Mouse (Mus musculus) macrophage (primary cell): ENCODE results near the gene Mcf2l. TPM values are rescaled to one million over a fixed set of nuclear protein-coding genes. Genes with fewer than 3 reads are reported as not detected.

Experiments used
- H3K27ac ChIP-seq: fragments of 350-480 bp; formaldehyde crosslinking; 2 replicates; pipeline ENCODE4 v1.9.0; 2021
- H3K36me3 ChIP-seq: fragments of 350-480 bp; formaldehyde crosslinking; 2 replicates; pipeline ENCODE4 v1.9.0; 2021; ENCODE audit errors: inconsistent target
- H3K4me3 ChIP-seq: fragments of 350-480 bp; formaldehyde crosslinking; 2 replicates; pipeline ENCODE4 v1.9.0; 2021; ENCODE audit errors: inconsistent target
- H3K79me2 ChIP-seq: fragments of 350-480 bp; formaldehyde crosslinking; 2 replicates; pipeline ENCODE4 v1.9.0; 2021; ENCODE audit errors: inconsistent target
- WGBS: methylation state at CpG from one replicate; pipeline ENCODE4 v1.1.7; 2026; ENCODE audit warnings: inconsistent platforms; ENCODE audit not compliant: missing documents; 5-methylcytosine and 5-hydroxymethylcytosine counted together
- polyA plus RNA-seq: library from polyadenylated mRNA; stranded (reverse); fragments of 250-400 nt; gene quantifications from 3 replicates; pipeline ENCODE4 v1.2.4, GENCODE M21; 2018; ENCODE audit warnings: inconsistent platforms

The Mcf2l gene
- polyA plus RNA-seq, 1 experiment from 2014 or later, result 1.3 TPM

- no peak overlapping the region for H3K4me3 ChIP-seq
- 95% methylated on average over 10 of the region's 10 CpGs for WGBS
- H3K79me2 ChIP-seq, result no peaks in the 10 kb centered on the region
- peaks cover 21% of the 10 kb centered on the region; the same call in 1 of the 2 replicates for H3K36me3 ChIP-seq
- H3K27ac ChIP-seq, result no peak overlapping the region
Observed at GRCm38 (mm10) chr8:12851241-12851640, 22.4 kb upstream of the Mcf2l start.

GRCm38 (mm10) chr8:12856038-12856437 lies 17.6 kb upstream of the Mcf2l start:
- H3K36me3 ChIP-seq, result peaks cover 8% of the 10 kb centered on the region; the same call in 1 of the 2 replicates
- no peak overlapping the region for H3K27ac ChIP-seq
- 88% methylated on average over 15 of the region's 15 CpGs for WGBS
- no peaks in the 10 kb centered on the region for H3K79me2 ChIP-seq
- no peak overlapping the region for H3K4me3 ChIP-seq

DNA sequence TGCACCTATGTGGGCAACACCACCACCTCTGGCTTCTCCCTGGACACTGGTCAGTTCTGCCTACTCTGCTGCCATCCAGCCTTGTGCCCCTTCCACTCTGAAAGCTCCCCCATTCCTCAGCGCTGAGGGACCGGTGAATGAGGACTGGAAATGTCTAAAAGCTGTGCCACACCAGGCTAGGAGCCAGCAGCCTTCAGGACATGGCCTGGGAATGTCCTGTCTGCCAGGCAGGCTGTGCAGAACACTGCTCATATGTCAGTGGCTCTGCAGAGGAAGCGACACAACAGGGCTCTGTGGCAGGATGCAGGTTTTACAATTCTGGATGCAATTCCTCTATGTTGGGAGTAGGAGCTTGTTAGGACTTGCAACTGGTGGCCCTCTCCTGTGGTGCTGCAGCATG lies 10.5 kb upstream of the Mcf2l start:
- no peak overlapping the region for H3K4me3 ChIP-seq
- no peak overlapping the region for H3K27ac ChIP-seq
- no peaks in the 10 kb centered on the region for H3K79me2 ChIP-seq
- WGBS, result 96% methylated on average over 3 of the region's 3 CpGs
- peaks cover 20% of the 10 kb centered on the region; the same call in 1 of the 2 replicates for H3K36me3 ChIP-seq

GRCm38 (mm10) chr8:12863608-12864007 lies 10.0 kb upstream of the Mcf2l start:
- no peaks in the 10 kb centered on the region for H3K79me2 ChIP-seq
- WGBS, result 94% methylated on average over 14 of the region's 14 CpGs
- H3K36me3 ChIP-seq, result peaks cover 20% of the 10 kb centered on the region; the same call in 1 of the 2 replicates

GRCm38 (mm10) chr8:12865790-12866189 lies 7.8 kb upstream of the Mcf2l start:
- no peak overlapping the region for H3K4me3 ChIP-seq
- H3K79me2 ChIP-seq, result no peaks in the 10 kb centered on the region
- H3K27ac ChIP-seq, result no peak overlapping the region
- H3K36me3 ChIP-seq, result peaks cover 14% of the 10 kb centered on the region; the same call in 1 of the 2 replicates
- WGBS, result 94% methylated on average over 6 of the region's 6 CpGs

More at GRCm38 (mm10) chr8:12863608-12864007, 10.0 kb upstream of the Mcf2l start:
- Histone ChIP-seq H3K27ac (no peak overlapping the region), H3K4me3 (no peak overlapping the region)

GRCm38 (mm10) chr8:12869661-12870060 lies 3.9 kb upstream of the Mcf2l start:
- 87% methylated on average over 3 of the region's 3 CpGs for WGBS
- 0 out of 2 replicates have a peak, but pooled peaks cover 8% of the 10 kb centered on the region for H3K36me3 ChIP-seq
- H3K4me3 ChIP-seq, result no peak overlapping the region
- no peak overlapping the region for H3K27ac ChIP-seq
- H3K79me2 ChIP-seq, result no peaks in the 10 kb centered on the region

DNA sequence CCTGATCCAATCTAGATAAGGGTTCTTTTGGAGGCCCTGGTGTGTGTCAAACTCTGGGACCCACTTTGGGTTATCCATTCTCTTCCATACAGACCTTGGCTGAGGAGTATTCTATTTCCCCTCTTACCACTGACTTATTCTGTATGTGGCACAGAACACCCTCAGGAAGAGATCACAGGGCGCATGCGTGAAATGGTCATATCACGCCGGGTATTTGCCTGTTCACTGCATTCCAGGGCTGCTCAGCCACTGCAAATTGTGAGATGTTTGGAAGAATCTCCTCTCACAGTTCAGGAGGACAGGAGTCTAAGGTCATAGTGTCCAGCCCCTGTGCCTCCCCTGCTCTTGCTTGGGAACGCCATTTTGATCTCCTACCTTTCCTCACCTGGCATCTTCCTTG lies 3.0 kb upstream of the Mcf2l start:
- Histone ChIP-seq H3K36me3 (no peaks in the 10 kb centered on the region), H3K4me3 (no peak overlapping the region), H3K79me2 (no peaks in the 10 kb centered on the region), H3K27ac (no peak overlapping the region)
- WGBS, result 88% methylated on average over 3 of the region's 5 CpGs

- 75% methylated on average over 5 of the region's 5 CpGs for WGBS
- H3K36me3 ChIP-seq, result no peaks in the 10 kb centered on the region
- H3K79me2 ChIP-seq, result no peaks in the 10 kb centered on the region
- no peak overlapping the region for H3K27ac ChIP-seq
- H3K4me3 ChIP-seq, result no peak overlapping the region
Observed at GRCm38 (mm10) chr8:12871461-12871860, 2.1 kb upstream of the Mcf2l start.

- H3K27ac ChIP-seq, result no peak overlapping the region
- H3K4me3 ChIP-seq, result peak overlapping the region; percentile 14; the same call in 1 of the 2 replicates
- no peaks in the 10 kb centered on the region for H3K79me2 ChIP-seq
- H3K36me3 ChIP-seq, result no peaks in the 10 kb centered on the region
- WGBS, result 7% methylated on average over 8 of the region's 9 CpGs
Observed at GRCm38 (mm10) chr8:12872983-12873356, 636 bp upstream of the Mcf2l start.

GRCm38 (mm10) chr8:12874194-12874791 lies 687 bp downstream of the Mcf2l start:
- 72% methylated on average over 8 of the region's 8 CpGs for WGBS
- Histone ChIP-seq H3K4me3 (peak overlapping the region; percentile 14; the same call in 1 of the 2 replicates), H3K79me2 (no peaks in the 10 kb centered on the region), H3K27ac (no peak overlapping the region), H3K36me3 (no peaks in the 10 kb centered on the region)

DNA sequence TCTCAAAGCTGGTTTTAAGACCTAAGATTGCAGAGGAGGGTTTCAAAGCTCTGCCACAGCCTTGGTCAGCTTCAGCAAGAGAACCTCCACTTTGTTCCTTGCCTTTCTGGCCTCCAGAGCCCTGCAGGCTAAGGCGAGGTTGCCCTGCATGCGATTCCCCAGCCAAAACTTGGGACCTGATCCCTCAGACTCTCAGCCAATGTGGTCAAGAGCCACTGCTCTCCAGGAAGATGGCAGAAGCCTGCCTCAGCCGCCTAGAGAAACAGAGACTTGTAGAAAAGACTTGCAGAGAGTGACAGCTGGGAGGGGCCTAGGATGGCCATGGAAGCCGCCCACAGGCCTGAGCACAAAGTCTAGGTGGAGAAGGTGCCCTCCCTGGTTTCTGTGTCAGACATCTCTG lies 1.4 kb downstream of the Mcf2l start:
- 90% methylated on average over 4 of the region's 4 CpGs for WGBS

GRCm38 (mm10) chr8:12877126-12877525 lies 3.5 kb downstream of the Mcf2l start:
- 65% methylated on average over 6 of the region's 6 CpGs for WGBS
- no peak overlapping the region for H3K4me3 ChIP-seq
- H3K27ac ChIP-seq, result no peak overlapping the region
- no peaks in the 10 kb centered on the region for H3K36me3 ChIP-seq
- H3K79me2 ChIP-seq, result no peaks in the 10 kb centered on the region

More for the DNA sequence above, 1.4 kb downstream of the Mcf2l start:
- no peak overlapping the region for H3K4me3 ChIP-seq
- H3K79me2 ChIP-seq, result no peaks in the 10 kb centered on the region
- H3K36me3 ChIP-seq, result no peaks in the 10 kb centered on the region
- H3K27ac ChIP-seq, result no peak overlapping the region

DNA sequence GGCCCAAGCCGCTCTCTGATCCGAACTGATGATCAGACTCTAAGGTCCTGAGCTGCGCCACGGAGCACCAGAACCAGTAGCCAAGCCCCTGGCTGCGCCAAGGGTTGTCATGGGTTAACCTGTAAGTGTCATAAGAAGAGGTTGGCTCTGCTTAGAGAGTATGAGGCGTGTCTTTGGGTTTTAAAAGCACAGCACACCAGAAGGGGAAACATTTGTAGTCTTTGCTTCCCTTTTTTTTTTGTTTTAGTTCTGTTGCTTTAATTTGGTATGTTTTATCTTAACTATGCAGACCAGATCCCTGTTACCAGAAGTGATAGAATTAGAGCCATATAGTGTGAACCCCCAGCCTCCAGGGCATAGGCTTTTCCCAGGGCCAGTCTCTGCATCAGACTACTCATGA lies 6.6 kb downstream of the Mcf2l start:
- H3K36me3 ChIP-seq, result no peaks in the 10 kb centered on the region
- H3K27ac ChIP-seq, result no peak overlapping the region
- H3K4me3 ChIP-seq, result no peak overlapping the region
- WGBS, result 57% methylated on average over 6 of the region's 6 CpGs
- no peaks in the 10 kb centered on the region for H3K79me2 ChIP-seq

- no peaks in the 10 kb centered on the region for H3K36me3 ChIP-seq
- H3K79me2 ChIP-seq, result no peaks in the 10 kb centered on the region
- H3K4me3 ChIP-seq, result no peak overlapping the region
- 92% methylated on average over 21 of the region's 21 CpGs for WGBS
- no peak overlapping the region for H3K27ac ChIP-seq
Observed at GRCm38 (mm10) chr8:12883051-12884004, 9.7 kb downstream of the Mcf2l start.
